Mouse (Mus musculus) lung, embryonic 16.5 days (tissue): Measurements from ENCODE around the gene Cln3. TPM values are rescaled to one million over a fixed set of nuclear protein-coding genes. Genes with fewer than 3 reads are reported as not detected.
A peak's percentile ranks its signal among the peaks of the same experiment; 100 is the strongest.

Experiments used
- ATAC-seq: fragments of 200-750 bp; cut with Nextera tagmentation; 2 replicates; pipeline ENCODE4 v1.8.0; 2017; ENCODE audit warnings: low read depth, mild to moderate bottlenecking, moderate library complexity
- H3K27ac ChIP-seq: fragments of 300-500 bp; sonication (generic); 2 replicates; pipeline ENCODE4 v1.5.1; 2014; ENCODE audit warnings: mild to moderate bottlenecking, control low read depth, low read length
- H3K27me3 ChIP-seq: fragments of 300-500 bp; sonication (generic); 2 replicates; pipeline ENCODE4 v1.6.1; 2014; ENCODE audit warnings: low read depth, low read length, mixed read lengths; ENCODE audit not compliant: control insufficient read depth, insufficient read depth
- H3K36me3 ChIP-seq: fragments of 300-500 bp; sonication (generic); 2 replicates; pipeline ENCODE4 v1.6.1; 2014; ENCODE audit warnings: low read length; ENCODE audit not compliant: control insufficient read depth, insufficient read depth
- H3K4me1 ChIP-seq: fragments of 300-500 bp; sonication (generic); replicated peaks from 2 replicates; pipeline ENCODE4 v1.6.1; 2014; ENCODE audit warnings: low read length, mixed read lengths; ENCODE audit not compliant: control insufficient read depth, insufficient read depth
- H3K4me2 ChIP-seq: fragments of 300-500 bp; sonication (generic); 2 replicates; pipeline ENCODE4 v1.6.1; 2014; ENCODE audit warnings: low read depth, low read length, control low read depth
- H3K4me3 ChIP-seq: fragments of 300-500 bp; sonication (generic); 2 replicates; pipeline ENCODE4 v1.5.1; 2014; ENCODE audit warnings: mild to moderate bottlenecking, low read length, control low read depth
- H3K9ac ChIP-seq: fragments of 300-500 bp; sonication (generic); 2 replicates; pipeline ENCODE4 v1.6.1; 2014; ENCODE audit warnings: low read length, control low read depth
- H3K9me3 ChIP-seq: fragments of 300-500 bp; sonication (generic); 2 replicates; pipeline ENCODE4 v1.6.1; 2016; ENCODE audit warnings: low read length; ENCODE audit not compliant: control insufficient read depth
- WGBS: fragments of 180-500 bp; shearing (Covaris S2); extraction: QIAGEN DNeasy Blood & Tissue Kit; methylation state at CpG from one replicate; pipeline ENCODE4 v1.1.7; 2014; 5-methylcytosine and 5-hydroxymethylcytosine counted together
- polyA plus RNA-seq: library from polyadenylated mRNA; unstranded; fragments of >200 nt; fragmentation: Nextera tagmentation; extraction: Ambion mirVana; gene quantifications from 2 replicates; pipeline ENCODE4 v1.2.1, GENCODE M21; 2015

The Cln3 gene
- polyA plus RNA-seq, 1 experiment from 2014 or later, result 31.7 TPM

DNA sequence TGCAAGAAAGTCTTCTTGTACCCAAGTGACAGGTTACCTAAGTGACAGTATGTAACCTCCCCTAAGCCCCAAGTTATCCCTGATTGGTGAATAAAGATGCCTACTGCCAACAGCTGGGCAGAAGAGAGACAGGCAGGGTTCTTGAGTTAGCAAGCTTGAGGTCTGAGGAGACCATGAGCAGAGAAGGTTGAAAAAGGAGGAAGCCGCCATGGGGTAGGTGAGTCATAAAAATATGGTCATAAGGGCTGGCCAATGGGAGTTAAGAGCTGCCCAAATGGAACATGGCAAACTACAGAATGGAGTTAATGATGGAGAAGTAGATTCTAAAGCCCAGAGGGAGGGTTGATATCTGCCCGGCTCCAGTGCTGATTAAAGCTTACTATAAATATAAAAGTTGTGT, 40.0 kb downstream of the Cln3 start:
- peaks cover 46% of the 10 kb centered on the region for H3K36me3 ChIP-seq
- no peaks in the 10 kb centered on the region for H3K9me3 ChIP-seq
- ATAC-seq, result no peak
- H3K27me3 ChIP-seq, result no peaks in the 10 kb centered on the region
- H3K4me3 ChIP-seq, result no peak overlapping the region
- H3K27ac ChIP-seq, result no peak overlapping the region
- no peak overlapping the region for H3K4me2 ChIP-seq
- 85% methylated on average over 2 of the region's 2 CpGs for WGBS
- H3K4me1 ChIP-seq, result no peaks in the 10 kb centered on the region
- H3K9ac ChIP-seq, result no peak overlapping the region

DNA sequence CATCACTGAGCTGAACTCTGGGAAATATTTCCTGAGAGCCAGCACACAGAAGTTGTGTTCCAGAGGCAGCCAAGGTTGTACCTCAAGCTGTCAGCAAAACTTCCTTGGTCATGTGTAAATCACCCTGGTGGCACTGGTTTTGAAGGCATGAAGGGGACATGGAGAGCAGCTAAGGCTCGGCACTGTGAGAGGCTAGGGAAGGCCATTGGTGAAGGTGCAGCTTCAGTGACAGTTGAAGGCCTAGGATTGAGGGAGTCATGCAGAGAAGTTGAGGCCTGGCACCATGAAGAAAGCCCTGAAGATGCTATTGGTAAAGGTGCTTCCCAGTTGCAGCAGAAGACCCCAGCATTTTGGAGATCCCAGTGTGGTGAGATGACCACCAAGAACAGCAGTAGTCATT, 44.0 kb downstream of the Cln3 start:
- no peak overlapping the region for H3K4me3 ChIP-seq
- H3K27me3 ChIP-seq, result peaks cover 4% of the 10 kb centered on the region; the same call in 1 of the 2 replicates
- no peak overlapping the region for H3K9ac ChIP-seq
- no peak overlapping the region for H3K27ac ChIP-seq
- no peaks in the 10 kb centered on the region for H3K4me1 ChIP-seq
- no peak for ATAC-seq
- WGBS, result 80% methylated on average over 1 of the region's 1 CpGs
- no peaks in the 10 kb centered on the region for H3K9me3 ChIP-seq
- peaks cover 14% of the 10 kb centered on the region for H3K36me3 ChIP-seq
- no peak overlapping the region for H3K4me2 ChIP-seq

DNA sequence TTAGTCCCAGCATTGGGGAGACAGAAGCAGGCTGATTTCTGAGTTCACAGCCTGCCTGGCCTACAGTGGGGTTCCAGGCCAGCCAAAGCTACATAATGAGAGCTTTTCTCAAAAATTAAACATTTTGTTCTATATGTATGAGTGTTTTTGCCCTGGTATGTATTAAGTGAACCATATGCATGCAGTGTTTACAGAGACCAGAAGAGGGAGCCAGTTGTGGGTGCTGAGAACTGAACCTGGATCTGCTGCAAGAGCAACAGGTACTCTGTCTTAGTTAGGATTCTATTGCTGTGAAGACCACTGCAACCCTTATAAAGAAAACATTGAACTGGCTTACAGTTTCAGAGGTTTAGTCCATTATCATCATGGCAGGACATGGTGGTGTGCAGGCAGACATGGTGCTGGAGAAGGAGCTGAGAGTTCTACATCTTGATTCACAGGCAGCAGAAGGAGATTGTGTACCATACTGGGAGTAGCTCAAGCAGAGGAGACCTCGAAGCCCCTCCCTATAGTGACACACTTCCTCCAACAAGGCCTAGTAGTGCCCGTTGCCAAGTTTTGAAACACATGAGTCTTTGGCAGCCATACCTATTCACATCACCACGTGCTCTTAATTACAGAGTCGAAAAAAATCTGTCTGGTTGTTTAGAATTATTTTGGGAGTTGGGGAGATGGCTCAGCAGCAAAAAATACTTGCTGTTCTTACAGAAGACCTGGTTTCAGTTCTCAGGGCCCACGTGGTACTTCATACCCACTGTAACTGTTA, 47.6 kb downstream of the Cln3 start:
- 68% methylated on average over 5 of the region's 5 CpGs for WGBS

DNA sequence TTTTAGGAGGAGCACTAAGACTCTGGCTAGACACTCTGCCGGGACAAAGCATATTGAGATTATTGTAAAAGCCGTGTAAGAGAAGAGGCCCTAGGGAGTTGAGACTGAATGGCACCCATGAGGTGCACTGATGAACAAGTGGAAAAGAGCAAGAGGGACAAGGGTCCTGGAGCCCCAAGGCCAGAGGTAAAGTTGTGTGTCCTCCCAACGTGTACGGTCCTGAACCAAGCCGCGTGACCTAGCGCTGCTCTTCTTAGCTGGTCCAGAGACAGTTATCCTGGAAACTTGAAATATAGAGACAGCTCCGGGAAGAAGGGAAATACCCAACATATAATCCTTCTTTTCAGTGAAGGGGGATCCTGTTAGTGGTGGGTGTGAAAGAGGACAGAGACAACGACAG, 49.2 kb downstream of the Cln3 start:
- no peak overlapping the region for H3K9ac ChIP-seq
- H3K4me3 ChIP-seq, result peak overlapping the region; percentile 53
- 51% methylated on average over 9 of the region's 9 CpGs for WGBS
- H3K4me1 ChIP-seq, result 0 out of 2 replicates have a peak, but pooled peaks cover 2% of the 10 kb centered on the region
- no peak overlapping the region for H3K27ac ChIP-seq
- H3K4me2 ChIP-seq, result peak overlapping the region; percentile 86
- peaks cover 12% of the 10 kb centered on the region; the same call in 1 of the 2 replicates for H3K27me3 ChIP-seq
- no peaks in the 10 kb centered on the region for H3K9me3 ChIP-seq
- no peaks in the 10 kb centered on the region for H3K36me3 ChIP-seq
- ATAC-seq, result no peak

More for the DNA sequence above, 47.6 kb downstream of the Cln3 start:
- no peak for ATAC-seq
- no peak overlapping the region for H3K4me2 ChIP-seq
- no peaks in the 10 kb centered on the region for H3K36me3 ChIP-seq
- H3K27ac ChIP-seq, result no peak overlapping the region
- H3K27me3 ChIP-seq, result peaks cover 12% of the 10 kb centered on the region; the same call in 1 of the 2 replicates
- H3K4me3 ChIP-seq, result no peak overlapping the region
- H3K4me1 ChIP-seq, result 0 out of 2 replicates have a peak, but pooled peaks cover 2% of the 10 kb centered on the region
- no peaks in the 10 kb centered on the region for H3K9me3 ChIP-seq
- no peak overlapping the region for H3K9ac ChIP-seq

DNA sequence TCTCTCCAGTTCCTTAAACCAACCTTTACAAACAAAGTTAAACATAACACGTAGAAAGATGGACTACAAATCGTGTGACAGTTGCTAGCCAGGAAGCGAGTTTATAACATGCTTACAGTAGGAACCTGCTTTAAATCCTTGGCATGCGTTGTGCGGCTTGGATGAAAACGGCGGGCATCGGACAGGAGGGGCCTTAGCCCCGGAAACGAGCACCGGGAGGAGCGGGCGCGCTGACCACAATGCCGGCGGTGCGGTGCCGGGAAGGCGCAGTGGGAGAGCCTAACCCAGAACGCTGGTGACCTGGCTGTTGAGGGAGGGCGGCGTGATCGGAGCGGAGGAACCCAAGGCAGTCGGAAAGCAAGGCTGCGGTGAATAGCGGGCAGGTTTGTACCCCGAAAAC, 49.9 kb downstream of the Cln3 start:
- Histone ChIP-seq H3K27me3 (peaks cover 12% of the 10 kb centered on the region; the same call in 1 of the 2 replicates), H3K4me3 (peak overlapping the region; percentile 53), H3K4me2 (peak overlapping the region; percentile 86), H3K27ac (no peak overlapping the region), H3K9ac (peak overlapping the region; percentile 69), H3K4me1 (0 out of 2 replicates have a peak, but pooled peaks cover 2% of the 10 kb centered on the region), H3K36me3 (no peaks in the 10 kb centered on the region), H3K9me3 (no peaks in the 10 kb centered on the region)
- under 1% methylated on average over 28 of the region's 28 CpGs for WGBS
- ATAC-seq, result no peak

DNA sequence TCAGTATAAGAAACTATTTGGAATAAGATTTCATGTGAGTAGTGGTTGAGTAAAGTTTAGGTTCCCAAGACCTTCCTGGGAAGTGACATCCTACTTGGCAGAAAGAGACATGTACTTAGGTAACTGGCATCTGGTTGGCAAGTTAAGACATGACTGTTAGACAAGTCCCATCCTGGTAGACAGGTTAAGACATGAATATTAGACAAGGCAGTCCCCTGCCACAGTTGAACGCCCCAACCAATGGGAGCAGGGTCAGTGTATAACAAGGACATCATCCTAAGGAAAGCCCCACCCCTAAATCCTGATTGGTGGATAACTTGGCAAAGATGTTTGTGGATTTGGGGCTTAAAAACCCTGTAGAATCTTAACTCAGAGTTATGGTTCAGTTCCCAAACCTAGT, 52.2 kb downstream of the Cln3 start:
- Histone ChIP-seq H3K4me3 (no peak overlapping the region), H3K4me1 (0 out of 2 replicates have a peak, but pooled peaks cover 2% of the 10 kb centered on the region), H3K9me3 (no peaks in the 10 kb centered on the region), H3K27ac (no peak overlapping the region), H3K27me3 (peaks cover 12% of the 10 kb centered on the region; the same call in 1 of the 2 replicates), H3K4me2 (no peak overlapping the region), H3K36me3 (no peaks in the 10 kb centered on the region), H3K9ac (no peak overlapping the region)
- no peak for ATAC-seq
- 73% methylated on average over 1 of the region's 1 CpGs for WGBS

DNA sequence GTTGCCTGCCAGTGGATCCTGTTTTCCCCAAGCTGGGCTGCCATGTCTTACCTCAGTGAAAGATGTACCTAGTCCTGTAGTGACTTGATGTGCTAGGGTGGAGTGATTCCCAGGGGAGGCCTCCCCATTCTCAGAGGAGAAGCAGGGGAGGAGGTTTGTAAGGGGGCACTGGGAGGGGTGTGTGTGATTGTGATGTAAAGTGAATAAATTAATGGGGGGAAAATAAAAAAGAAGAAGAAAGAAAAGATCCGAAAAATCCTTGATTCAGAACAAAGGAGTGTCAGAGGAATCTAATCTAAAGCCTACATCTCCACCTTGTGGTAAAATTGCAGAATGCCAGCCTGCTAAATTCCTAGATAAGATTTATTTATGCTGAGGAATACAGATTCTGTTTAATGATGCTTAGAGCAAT, 57.4 kb downstream of the Cln3 start:
- Histone ChIP-seq H3K4me1 (no peaks in the 10 kb centered on the region), H3K9ac (peak overlapping the region; percentile 32), H3K27ac (no peak overlapping the region), H3K36me3 (no peaks in the 10 kb centered on the region), H3K27me3 (no peaks in the 10 kb centered on the region), H3K4me2 (no peak overlapping the region), H3K4me3 (no peak overlapping the region), H3K9me3 (no peaks in the 10 kb centered on the region)
- ATAC-seq, result peak; percentile 26; the same call in 1 of the 2 replicates
- WGBS, result 8% methylated on average over 1 of the region's 1 CpGs

DNA sequence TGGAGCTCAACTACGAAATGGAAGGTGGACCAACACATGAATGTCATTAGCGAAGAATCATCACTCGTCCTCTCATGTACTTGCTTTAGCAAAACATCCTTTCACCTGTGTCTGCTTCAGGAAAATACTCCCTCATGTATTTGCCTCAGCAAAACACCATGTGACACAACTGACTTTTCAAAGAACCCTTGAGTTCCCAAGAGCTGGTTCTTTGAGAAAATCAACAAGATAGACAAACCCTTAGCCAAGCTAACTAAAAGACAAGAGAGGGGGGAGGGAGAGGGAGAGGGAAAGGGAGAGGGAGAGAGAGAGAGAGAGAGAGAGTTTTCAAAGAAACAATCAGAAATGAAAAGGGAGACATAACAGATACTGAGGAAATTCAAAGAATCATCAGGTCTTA, 62.3 kb downstream of the Cln3 start:
- ATAC-seq, result no peak
- no peak overlapping the region for H3K4me3 ChIP-seq
- 67% methylated on average over 3 of the region's 3 CpGs for WGBS

More for the DNA sequence above, 62.3 kb downstream of the Cln3 start:
- Histone ChIP-seq H3K4me1 (no peaks in the 10 kb centered on the region), H3K4me2 (no peak overlapping the region), H3K27me3 (no peaks in the 10 kb centered on the region), H3K27ac (no peak overlapping the region), H3K36me3 (no peaks in the 10 kb centered on the region), H3K9ac (no peak overlapping the region), H3K9me3 (no peaks in the 10 kb centered on the region)
